Mouse (Mus musculus) spleen, postnatal 14 days (tissue): ENCODE measurements around the gene Eif3g.

Experiments
- DNase-seq, 2 experiments: peaks; one replicate each; pipeline ENCODE4 v3.0.0; 2021 to 2022; ENCODE audit warnings: low spot score in 2 of 2

Gene Eif3g

GRCm38 (mm10) chr9:20857131-20857530 is 41.3 kb downstream of the Eif3g start:
- DNase-seq, result peak; percentile 23 to 51

DNA sequence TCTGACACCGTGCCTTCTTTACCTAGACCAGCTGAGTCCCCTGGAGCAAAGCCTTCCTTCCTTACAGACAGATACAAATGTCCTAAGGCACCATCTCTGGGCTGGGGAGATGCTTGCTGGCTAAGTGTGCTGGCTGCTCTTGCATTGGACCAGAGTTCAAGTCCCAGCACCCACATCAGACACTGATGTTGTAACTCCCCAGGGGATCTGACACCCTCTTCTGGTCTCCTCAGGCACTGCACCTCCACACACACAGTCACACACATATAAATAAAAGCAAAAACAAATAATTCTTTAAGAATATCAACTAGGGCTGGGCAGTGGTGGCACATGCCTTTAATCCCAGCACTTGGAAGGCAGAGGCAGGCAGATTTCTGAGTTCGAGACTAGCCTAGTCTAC is 48.2 kb downstream of the Eif3g start:
- no peak for DNase-seq
